Mouse (Mus musculus) CH12.LX (cell line): Measurements from ENCODE around the gene Bcl9l. TPM values are rescaled to one million over a fixed set of nuclear protein-coding genes. Genes with fewer than 3 reads are reported as not detected.

Experiments
- DNase-seq: peaks from one replicate; pipeline ENCODE4 v3.0.0-alpha.2; 2013; ENCODE audit errors: extremely low read depth
- H3K27ac ChIP-seq: 2 replicates; pipeline ENCODE4 v1.5.1; 2012; ENCODE audit warnings: low read depth, mild to moderate bottlenecking, control low read depth, moderate library complexity; ENCODE audit not compliant: insufficient read depth
- H3K27me3 ChIP-seq: replicated peaks from 2 replicates; pipeline ENCODE3; 2012; ENCODE audit warnings: inconsistent platforms
- H3K36me3 ChIP-seq, 2 experiments: replicated peaks in 1 of 2; 2 replicates each; pipeline versions ENCODE3 to v1.6.1; 2012; ENCODE audit warnings: inconsistent platforms in 1 of 2, low read length in 1 of 2, mild to moderate bottlenecking in 1 of 2, mixed read lengths in 1 of 2, moderate library complexity in 1 of 2; ENCODE audit not compliant: control insufficient read depth in 1 of 2, insufficient read depth in 1 of 2
- H3K4me1 ChIP-seq, 2 experiments: 2 replicates each; pipeline ENCODE4 v1.6.1; 2012; ENCODE audit warnings: inconsistent platforms in 1 of 2, moderate library complexity in 1 of 2; ENCODE audit not compliant: insufficient read depth in 2 of 2, control insufficient read depth in 1 of 2
- H3K4me2 ChIP-seq: 2 replicates; pipeline ENCODE4 v1.6.1; 2012; ENCODE audit warnings: low read depth, mild to moderate bottlenecking, control low read depth; ENCODE audit not compliant: poor library complexity, insufficient read depth, severe bottlenecking
- H3K4me3 ChIP-seq, 3 experiments: fragments of 150-350 bp in 1 of 3; sonication (generic) in 1 of 3; replicated peaks in 1 of 3; 2 replicates each; pipeline versions ENCODE3 to v1.5.1; 2011 to 2012; ENCODE audit warnings: low read depth in 2 of 3, low read length in 2 of 3, mild to moderate bottlenecking in 2 of 3, moderate library complexity in 2 of 3, control low read depth in 1 of 3, improper control_type of control experiment in 1 of 3, inconsistent platforms in 1 of 3, mixed read lengths in 1 of 3; ENCODE audit not compliant: poor library complexity in 1 of 3
- H3K79me2 ChIP-seq: replicated peaks from 2 replicates; pipeline ENCODE4 v1.6.1; 2012; ENCODE audit warnings: mild to moderate bottlenecking, moderate library complexity; ENCODE audit not compliant: control insufficient read depth, poor library complexity, insufficient read depth, severe bottlenecking; ENCODE audit errors: extremely low read depth
- H3K9ac ChIP-seq: 2 replicates; pipeline ENCODE4 v1.6.1; 2012; ENCODE audit warnings: low read depth, mild to moderate bottlenecking, control low read depth, moderate library complexity; ENCODE audit not compliant: insufficient read depth
- H3K9me3 ChIP-seq: replicated peaks from 2 replicates; pipeline ENCODE3; 2012; ENCODE audit warnings: low read length, inconsistent platforms, mixed read lengths
- CTCF ChIP-seq, 2 experiments: IDR thresholded peaks in 1 of 2; conservative IDR thresholded peaks in 1 of 2; 2 replicates each; pipeline ENCODE4 v1.5.1; 2011 to 2012; ENCODE audit warnings: low read depth in 2 of 2, low read length in 2 of 2, improper control_type of control experiment in 1 of 2, inconsistent platforms in 1 of 2, mild to moderate bottlenecking in 1 of 2, moderate library complexity in 1 of 2
- MAZ ChIP-seq: IDR thresholded peaks from 2 replicates; pipeline ENCODE4 v1.6.1; 2012; ENCODE audit warnings: low read depth, mild to moderate bottlenecking, inconsistent platforms, low read length, improper control_type of control experiment, moderate library complexity
- MEF2A ChIP-seq: IDR thresholded peaks from 2 replicates; pipeline ENCODE4 v1.6.1; 2014; ENCODE audit warnings: low read depth, mild to moderate bottlenecking, inconsistent platforms, low read length, improper control_type of control experiment, borderline replicate concordance
- NRF1 ChIP-seq: IDR thresholded peaks from 2 replicates; pipeline ENCODE4 v1.6.1; 2014; ENCODE audit warnings: low read depth, mild to moderate bottlenecking, inconsistent platforms, low read length, improper control_type of control experiment, moderate library complexity
- PAX5 ChIP-seq: IDR thresholded peaks from 2 replicates; pipeline ENCODE4 v1.6.1; 2012; ENCODE audit warnings: low read length, inconsistent platforms, mixed read lengths
- RAD21 ChIP-seq: IDR thresholded peaks from 2 replicates; pipeline ENCODE4 v1.6.1; 2011; ENCODE audit warnings: low read depth, mild to moderate bottlenecking, low read length, improper control_type of control experiment, moderate library complexity
- SMC3 ChIP-seq: IDR thresholded peaks from 2 replicates; pipeline ENCODE4 v1.6.1; 2011; ENCODE audit warnings: low read depth, low read length, improper control_type of control experiment
- TCF12 ChIP-seq: IDR thresholded peaks from 2 replicates; pipeline ENCODE4 v1.6.1; 2014; ENCODE audit warnings: low read depth, mild to moderate bottlenecking, inconsistent platforms, low read length, improper control_type of control experiment
- UBTF ChIP-seq: IDR thresholded peaks from 2 replicates; pipeline ENCODE4 v1.6.1; 2012; ENCODE audit warnings: low read depth, mild to moderate bottlenecking, inconsistent platforms, low read length, improper control_type of control experiment, moderate library complexity
- dilution Hi-C: fragments of 300-500 bp; cut with MboI; formaldehyde crosslinking; loops from 2 replicates; pipeline ENCODE4 v1.14.3; 2020; ENCODE audit warnings: low sequenced_read_pairs; ENCODE audit not compliant: extremely low pct_unique_long_range_greater_than_20kb, extremely low pct_ligation_motif_present
- in situ Hi-C: fragments of 300-500 bp; cut with MboI; formaldehyde crosslinking; loops from 3 replicates; pipeline ENCODE4 v1.14.3; 2019; ENCODE audit warnings: low sequenced_read_pairs, low pct_ligation_motif_present, low pct_unique_long_range_greater_than_20kb, mixed read lengths
- polyA plus RNA-seq: library from polyadenylated mRNA; unstranded; fragments of >175 nt; gene quantifications from 2 replicates; pipeline ENCODE4 v1.2.1, GENCODE M21; 2012; ENCODE audit warnings: low read depth; ENCODE audit not compliant: insufficient read length
- total RNA-seq, 2 experiments: library from RNA; depleted of rRNA; stranded (reverse); fragments of 300-350 nt in 1 of 2; fragments of >200 nt in 1 of 2; gene quantifications; 2 replicates each; pipeline ENCODE4 v1.2.3; 2012 to 2014

The Bcl9l gene
- total and polyA plus RNA-seq, 3 experiments: 0.67 to 7.5 (median 1.6) TPM

- H3K79me2 ChIP-seq: no peaks in the 10 kb centered on the region
- H3K27ac ChIP-seq: no peak overlapping the region
- H3K9ac ChIP-seq: no peak overlapping the region
- dilution Hi-C loops: no loop called here
- no peak overlapping the region for H3K4me3 ChIP-seq
- TF ChIP-seq TCF12 (no peak), NRF1 (no peak), MEF2A (no peak)
- TF ChIP-seq, all 38 proteins: peak for 0
- no peaks in the 10 kb centered on the region for H3K27me3 ChIP-seq
- peaks cover 15 to 94% of the 10 kb centered on the region in 2 experiments for H3K36me3 ChIP-seq
- in situ Hi-C loops: no loop called here
- H3K9me3 ChIP-seq: no peaks in the 10 kb centered on the region
- no peak overlapping the region for H3K4me2 ChIP-seq
- DNase-seq: no peak
- peaks cover 13 to 43% of the 10 kb centered on the region in 2 experiments for H3K4me1 ChIP-seq
Measured at GRCm38 (mm10) chr9:44504893-44505823, 22.5 kb downstream of the Bcl9l start.

- H3K36me3 ChIP-seq: peaks cover 15 to 93% of the 10 kb centered on the region in 2 experiments
- no peak overlapping the region for H3K9ac ChIP-seq
- H3K9me3 ChIP-seq: no peaks in the 10 kb centered on the region
- in situ Hi-C loops (no loop called here), dilution Hi-C loops (no loop called here)
- peaks cover 12 to 43% of the 10 kb centered on the region in 2 experiments for H3K4me1 ChIP-seq
- DNase-seq: no peak
- H3K4me2 ChIP-seq: no peak overlapping the region
- TF ChIP-seq RAD21: peak; percentile 55
- peak in 1 of 2 experiments; percentile 54; a peak in 2 of 4 replicates for TF ChIP-seq CTCF (conservative IDR thresholded peaks at IDR 0.05 in 1 of 2, IDR thresholded peaks at IDR 0.05 in 1 of 2; ENCODE audit: low read depth in 2 of 2, low read length in 2 of 2)
- peak; percentile 55 for TF ChIP-seq SMC3
- no peak for TF ChIP-seq TCF12
- no peaks in the 10 kb centered on the region for H3K27me3 ChIP-seq
- no peak overlapping the region for H3K4me3 ChIP-seq
- H3K79me2 ChIP-seq: no peaks in the 10 kb centered on the region
- no peak overlapping the region for H3K27ac ChIP-seq
Measured at GRCm38 (mm10) chr9:44505824-44506467, 23.3 kb downstream of the Bcl9l start.

GRCm38 (mm10) chr9:44506566-44506965 lies 23.9 kb downstream of the Bcl9l start:
- peaks cover 16 to 43% of the 10 kb centered on the region in 2 experiments for H3K4me1 ChIP-seq
- TF ChIP-seq PAX5: no peak
- TF ChIP-seq MAZ: no peak
- TF ChIP-seq SMC3: no peak
- TF ChIP-seq UBTF: no peak
- H3K9ac ChIP-seq: no peak overlapping the region
- no peak for DNase-seq
- no peak overlapping the region for H3K4me3 ChIP-seq
- dilution Hi-C loops: no loop called here
- in situ Hi-C loops: no loop called here
- H3K79me2 ChIP-seq: no peaks in the 10 kb centered on the region
- H3K9me3 ChIP-seq: no peaks in the 10 kb centered on the region
- no peak overlapping the region for H3K27ac ChIP-seq
- H3K36me3 ChIP-seq: peaks cover 15 to 93% of the 10 kb centered on the region in 2 experiments
- no peaks in the 10 kb centered on the region for H3K27me3 ChIP-seq
- H3K4me2 ChIP-seq: no peak overlapping the region
